Mouse (Mus musculus) left cerebral cortex, postnatal 10 days (tissue): ENCODE measurements around the gene Eif6. TPM values are rescaled to one million over a fixed set of nuclear protein-coding genes. Genes with fewer than 3 reads are reported as not detected.

ENCODE experiments used
- DNase-seq, 2 experiments: peaks; one replicate each; pipeline ENCODE4 v3.0.0; 2021 to 2022; ENCODE audit warnings: low spot score in 2 of 2, mixed read lengths in 1 of 2; ENCODE audit errors: extremely low spot score in 1 of 2
- intact Hi-C: fragments of 180-260 bp; cut with DNase I; formaldehyde crosslinking; loops from one replicate; pipeline ENCODE4 v1.15.1; 2025
- total RNA-seq, 2 experiments: library from RNA; stranded (reverse); gene quantifications; 2 replicates each; pipeline ENCODE4 v1.2.3; 2021

Eif6 gene
- total RNA-seq, 2 experiments from 2014 or later: 76.0 to 87.8 TPM

DNA sequence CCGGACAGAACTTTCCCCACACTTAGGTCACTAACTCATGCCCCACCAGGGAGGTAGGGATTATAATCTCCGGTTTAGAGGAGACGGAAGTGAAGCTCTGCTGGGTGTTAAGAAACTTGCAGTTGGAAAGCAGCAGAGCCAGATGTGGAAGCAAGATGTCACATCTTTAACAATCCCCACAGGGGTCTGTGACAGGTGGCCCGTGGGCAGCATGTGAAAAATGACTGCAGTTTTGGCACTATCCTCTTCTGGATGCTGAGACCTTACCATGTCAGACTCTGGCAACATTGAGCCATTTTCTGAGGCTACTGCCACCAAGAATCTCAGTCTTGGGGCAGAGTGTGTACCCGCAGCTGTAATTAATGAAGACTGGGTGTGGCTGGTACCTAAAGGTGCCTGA is 22.7 kb downstream of the Eif6 start:
- DNase-seq: no peak
- intact Hi-C loops: no loop called here

DNA sequence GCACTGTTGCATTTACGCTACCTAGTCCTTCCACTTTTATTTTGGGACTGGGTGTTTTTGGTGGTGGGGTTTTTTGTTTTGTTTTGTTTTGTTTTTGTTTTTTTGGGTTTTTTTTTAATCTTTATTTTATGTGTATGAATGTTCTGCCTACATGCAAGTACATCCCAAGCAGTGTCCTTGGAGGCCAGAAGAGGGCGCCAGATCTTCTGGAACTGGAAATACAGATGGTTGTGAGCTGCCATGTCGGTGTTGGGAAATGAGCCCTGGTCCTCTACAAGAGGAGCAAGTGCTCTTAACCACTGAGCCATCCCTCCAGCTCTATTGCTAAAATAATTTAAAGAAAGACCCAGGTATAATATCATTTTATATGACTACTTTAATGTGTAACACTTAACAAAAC is 24.0 kb downstream of the Eif6 start:
- intact Hi-C loops: no loop called here
- DNase-seq: no peak

GRCm38 (mm10) chr2:155798613-155799012 is 28.1 kb downstream of the Eif6 start:
- intact Hi-C loops: no loop called here
- no peak for DNase-seq

DNA sequence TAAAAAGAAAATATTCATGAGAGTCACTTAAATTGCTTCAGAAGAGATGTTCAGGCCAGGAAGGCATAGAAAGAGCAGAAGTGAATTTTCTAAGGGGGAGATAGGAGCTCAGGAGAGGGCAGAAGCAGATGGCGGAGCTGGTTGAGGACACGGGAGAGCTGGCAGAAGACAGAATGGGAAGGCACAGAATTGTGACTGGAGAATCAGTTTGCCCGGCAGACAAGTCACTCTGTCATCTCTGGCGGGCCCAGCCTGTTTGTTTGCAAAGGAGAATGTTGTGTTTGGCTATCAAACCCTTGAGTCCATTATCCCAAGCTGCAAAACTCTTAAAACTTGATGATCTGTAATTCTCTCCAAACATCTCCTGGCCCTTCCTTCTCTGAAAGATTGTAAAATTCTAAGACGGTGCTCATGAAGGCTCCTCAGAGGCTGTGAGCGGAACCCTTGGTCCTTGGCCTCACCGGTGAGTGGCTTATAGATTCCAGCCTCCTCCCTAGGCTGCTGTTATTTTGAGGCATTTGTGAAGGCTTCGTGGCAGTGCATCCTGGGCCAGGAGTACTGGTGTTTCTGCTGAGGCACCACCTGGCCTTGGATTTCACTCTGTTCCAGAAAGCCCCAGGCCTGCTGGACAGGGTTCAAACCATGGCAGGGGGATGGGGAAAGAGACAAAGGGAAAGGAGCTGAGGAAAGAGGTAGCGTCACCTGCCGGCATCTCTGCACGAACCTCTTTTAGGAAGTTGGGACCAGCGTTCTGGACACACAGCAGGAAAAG is 31.9 kb downstream of the Eif6 start:
- DNase-seq: no peak
- intact Hi-C loops: no loop called here

- intact Hi-C loops: no loop called here
- no peak for DNase-seq
Observed at GRCm38 (mm10) chr2:155792899-155793298, 33.8 kb downstream of the Eif6 start.

DNA sequence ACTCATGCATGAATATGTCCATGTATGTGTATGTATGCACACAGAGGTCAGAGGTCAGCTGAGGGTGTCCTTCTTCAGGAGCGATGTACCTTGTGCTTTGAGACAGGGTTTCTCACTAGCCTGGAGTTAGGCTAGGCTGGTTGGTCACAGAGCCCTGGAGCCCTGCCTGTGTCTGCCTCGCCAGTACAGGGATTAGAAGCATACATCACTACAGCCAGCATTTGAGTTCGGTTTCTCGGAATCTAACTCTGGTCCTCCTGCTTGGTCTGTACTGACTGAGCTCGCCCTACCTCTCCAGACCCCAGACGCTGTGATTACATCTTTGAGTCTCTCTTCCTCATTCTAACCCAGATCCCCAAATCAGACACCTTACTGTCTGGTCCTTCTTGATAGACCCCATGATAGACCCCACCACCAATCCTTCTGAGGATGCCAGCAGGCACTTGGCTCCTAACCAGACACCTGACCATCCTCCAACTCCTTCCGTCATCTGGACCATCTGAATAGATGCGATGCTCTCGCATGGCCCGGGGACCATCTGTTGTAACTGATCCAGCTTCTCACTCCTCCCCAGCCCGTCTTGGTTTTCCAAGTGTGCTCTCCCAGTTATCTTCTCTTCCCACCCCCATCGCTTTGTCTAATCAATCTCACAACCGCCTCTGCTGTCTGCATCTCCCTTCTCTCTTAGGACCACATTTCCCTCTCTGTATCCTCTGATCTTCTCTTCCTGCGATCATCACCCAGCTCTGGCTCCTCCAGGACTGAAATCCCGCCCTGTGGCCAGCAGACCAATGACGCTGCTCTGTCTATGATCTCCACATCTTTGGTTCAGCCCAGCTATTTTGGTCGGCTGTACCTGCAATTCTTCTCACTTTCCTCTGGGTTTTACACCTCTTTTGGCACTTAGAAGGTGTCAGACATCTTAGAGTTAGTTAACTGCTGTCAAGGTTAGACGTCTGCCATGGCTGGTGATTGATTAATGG is 38.5 kb downstream of the Eif6 start:
- DNase-seq: no peak
- intact Hi-C loops: no loop called here

DNA sequence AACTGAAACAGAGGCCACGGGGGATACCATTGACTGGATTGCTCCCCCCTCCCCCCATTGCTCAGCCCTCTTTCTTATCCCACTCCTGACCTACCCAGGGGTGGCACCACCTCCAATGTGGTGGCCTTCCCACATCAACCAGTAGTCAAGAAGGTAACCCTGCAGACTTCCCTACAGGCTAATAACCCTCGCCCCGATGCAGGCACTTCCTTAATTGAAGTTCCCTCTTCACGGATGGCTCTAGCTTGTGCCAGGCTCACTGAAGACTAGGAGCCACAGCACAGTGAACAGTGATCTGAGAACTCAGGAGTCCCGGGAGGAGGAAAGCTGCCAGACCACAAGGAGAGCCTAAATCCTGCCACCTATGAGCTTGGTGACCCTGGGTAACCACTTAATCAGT is 39.8 kb downstream of the Eif6 start:
- intact Hi-C loops: no loop called here
- DNase-seq: no peak

GRCm38 (mm10) chr2:155784534-155784933 is 42.2 kb downstream of the Eif6 start:
- DNase-seq: no peak
- intact Hi-C loops: no loop called here

GRCm38 (mm10) chr2:155779506-155779905 is 47.2 kb downstream of the Eif6 start:
- intact Hi-C loops: no loop called here
- DNase-seq: no peak

- no peak for DNase-seq
- intact Hi-C loops: no loop called here
Observed at GRCm38 (mm10) chr2:155779066-155779465, 47.7 kb downstream of the Eif6 start.

GRCm38 (mm10) chr2:155778004-155778403 is 48.7 kb downstream of the Eif6 start:
- intact Hi-C loops: no loop called here

GRCm38 (mm10) chr2:155777688-155777985 is 49.1 kb downstream of the Eif6 start:
- intact Hi-C loops: no loop called here
- no peak for DNase-seq

More at GRCm38 (mm10) chr2:155778004-155778403, 48.7 kb downstream of the Eif6 start:
- DNase-seq: no peak

GRCm38 (mm10) chr2:155776824-155777687 is 49.7 kb downstream of the Eif6 start:
- DNase-seq: no peak
- intact Hi-C loops: no loop called here

- peak; percentile 26 to 73 for DNase-seq
- intact Hi-C loops: no loop called here
Observed at GRCm38 (mm10) chr2:155775685-155776263, 51.0 kb downstream of the Eif6 start.

DNA sequence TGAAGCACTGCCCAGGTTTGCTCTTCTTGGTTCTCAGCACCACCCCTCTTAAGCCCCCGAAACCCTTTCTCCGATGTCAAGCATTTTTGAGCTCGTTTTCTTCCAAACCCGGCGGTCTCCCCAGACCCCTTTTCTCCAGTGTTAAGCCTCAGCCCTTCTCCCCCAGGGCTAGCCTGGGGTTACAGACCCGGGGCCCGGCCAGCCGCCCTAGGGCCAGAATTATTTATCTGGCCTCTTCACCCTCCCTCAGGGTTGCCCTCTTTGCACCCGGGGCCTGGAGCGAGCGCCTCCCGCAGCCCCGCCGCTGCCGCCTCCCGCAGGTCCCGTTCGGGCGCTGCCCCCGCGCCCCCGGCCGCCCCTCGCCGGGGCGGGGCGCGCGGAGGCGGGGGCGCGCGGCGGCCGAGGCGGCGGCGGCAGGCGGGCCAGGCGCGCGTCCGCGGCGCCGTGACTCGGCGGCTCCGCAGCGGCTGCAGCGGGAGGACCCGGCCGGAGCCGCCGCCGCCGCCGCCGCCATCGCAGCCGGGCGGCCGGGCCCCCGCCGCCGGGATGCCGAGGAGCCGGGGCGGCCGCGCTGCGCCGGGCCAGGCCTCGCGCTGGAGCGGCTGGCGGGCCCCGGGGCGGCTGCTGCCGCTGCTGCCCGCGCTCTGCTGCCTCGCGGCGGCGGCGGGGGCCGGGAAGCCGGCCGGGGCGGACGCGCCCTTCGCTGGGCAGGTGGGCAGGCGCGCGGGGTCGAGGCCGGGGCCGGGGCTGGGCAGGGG is 51.6 kb downstream of the Eif6 start, which contains the start of gene Mmp24:
Gene Mmp24 (plus strand): TSS at position 416 of the 758 bp plus-strand sequence.
- DNase-seq: peak in 1 of 2 experiments; percentile 30
- intact Hi-C loops: no loop called here

- DNase-seq: no peak
- intact Hi-C loops: no loop called here
Observed at GRCm38 (mm10) chr2:155774261-155774926, 52.3 kb downstream of the Eif6 start.

DNA sequence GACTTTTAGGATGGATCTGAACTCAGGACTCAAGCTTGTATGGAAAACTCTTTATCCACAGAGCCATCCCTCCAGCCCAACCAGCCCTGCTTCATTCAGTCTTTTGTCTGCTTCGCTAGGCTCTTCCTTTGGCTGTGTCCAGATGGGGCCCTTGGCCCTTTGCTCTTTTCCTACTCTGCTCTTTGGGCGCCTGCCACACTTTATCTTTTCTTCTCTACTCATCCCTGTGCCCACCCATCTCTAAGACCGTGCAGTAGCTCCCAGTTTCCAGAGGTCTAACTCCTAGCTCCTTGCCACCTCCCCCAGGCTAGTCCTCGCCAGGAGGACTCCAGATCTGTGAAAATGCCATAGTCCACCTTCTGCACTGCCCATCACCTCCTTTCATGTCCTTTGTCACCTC is 53.1 kb downstream of the Eif6 start:
- DNase-seq: no peak
- intact Hi-C loops: no loop called here
